Mouse (Mus musculus) hindbrain, embryonic 16.5 days (tissue): ENCODE results near the gene Hamp2. TPM values are rescaled to one million over a fixed set of nuclear protein-coding genes. Genes with fewer than 3 reads are reported as not detected.
"Not testable (repeated sequence)": the region's sequence is repeated elsewhere in the genome, so short reads cannot be mapped to it uniquely, and the experiment has no call there.

ENCODE experiments used
- ATAC-seq: fragments of 200-750 bp; cut with Nextera tagmentation; 2 replicates; pipeline ENCODE4 v1.8.0; 2017; ENCODE audit warnings: moderate TSS enrichment, moderate library complexity
- H3K27ac ChIP-seq: fragments of 300-500 bp; sonication (generic); 2 replicates; pipeline ENCODE4 v1.5.1; 2014; ENCODE audit warnings: low read depth, mild to moderate bottlenecking, control low read depth, low read length, moderate library complexity
- H3K27me3 ChIP-seq: fragments of 300-500 bp; sonication (generic); replicated peaks from 2 replicates; pipeline ENCODE4 v1.6.1; 2014; ENCODE audit warnings: low read length; ENCODE audit not compliant: control insufficient read depth, insufficient read depth
- H3K36me3 ChIP-seq: fragments of 300-500 bp; sonication (generic); 2 replicates; pipeline ENCODE4 v1.6.1; 2014; ENCODE audit warnings: mild to moderate bottlenecking, low read length, moderate library complexity, mixed read lengths; ENCODE audit not compliant: control insufficient read depth, insufficient read depth
- H3K4me1 ChIP-seq: fragments of 300-500 bp; sonication (generic); 2 replicates; pipeline ENCODE4 v1.6.1; 2014; ENCODE audit warnings: low read depth, low read length; ENCODE audit not compliant: control insufficient read depth, insufficient read depth
- H3K4me2 ChIP-seq: fragments of 300-500 bp; sonication (generic); 2 replicates; pipeline ENCODE4 v1.6.1; 2014; ENCODE audit warnings: mild to moderate bottlenecking, low read length, control low read depth, moderate library complexity
- H3K4me3 ChIP-seq: fragments of 300-500 bp; sonication (generic); 2 replicates; pipeline ENCODE4 v1.5.1; 2014; ENCODE audit warnings: mild to moderate bottlenecking, low read length, control low read depth, moderate library complexity
- H3K9ac ChIP-seq: fragments of 300-500 bp; sonication (generic); 2 replicates; pipeline ENCODE4 v1.6.1; 2014; ENCODE audit warnings: low read depth, mild to moderate bottlenecking, control low read depth, low read length, moderate library complexity
- H3K9me3 ChIP-seq: fragments of 300-500 bp; sonication (generic); 2 replicates; pipeline ENCODE4 v1.6.1; 2014; ENCODE audit warnings: mild to moderate bottlenecking, low read length, moderate library complexity; ENCODE audit not compliant: control insufficient read depth
- WGBS: fragments of 180-500 bp; shearing (Covaris S2); extraction: QIAGEN DNeasy Blood & Tissue Kit; methylation state at CpG from one replicate; pipeline ENCODE4 v1.1.7; 2014; 5-methylcytosine and 5-hydroxymethylcytosine counted together
- polyA plus RNA-seq: library from polyadenylated mRNA; unstranded; fragments of >200 nt; fragmentation: Nextera tagmentation; extraction: Ambion mirVana; gene quantifications from 2 replicates; pipeline ENCODE4 v1.2.1, GENCODE M21; 2015

Hamp2 gene
- polyA plus RNA-seq, 1 experiment from 2014 or later = 0.44 TPM

DNA sequence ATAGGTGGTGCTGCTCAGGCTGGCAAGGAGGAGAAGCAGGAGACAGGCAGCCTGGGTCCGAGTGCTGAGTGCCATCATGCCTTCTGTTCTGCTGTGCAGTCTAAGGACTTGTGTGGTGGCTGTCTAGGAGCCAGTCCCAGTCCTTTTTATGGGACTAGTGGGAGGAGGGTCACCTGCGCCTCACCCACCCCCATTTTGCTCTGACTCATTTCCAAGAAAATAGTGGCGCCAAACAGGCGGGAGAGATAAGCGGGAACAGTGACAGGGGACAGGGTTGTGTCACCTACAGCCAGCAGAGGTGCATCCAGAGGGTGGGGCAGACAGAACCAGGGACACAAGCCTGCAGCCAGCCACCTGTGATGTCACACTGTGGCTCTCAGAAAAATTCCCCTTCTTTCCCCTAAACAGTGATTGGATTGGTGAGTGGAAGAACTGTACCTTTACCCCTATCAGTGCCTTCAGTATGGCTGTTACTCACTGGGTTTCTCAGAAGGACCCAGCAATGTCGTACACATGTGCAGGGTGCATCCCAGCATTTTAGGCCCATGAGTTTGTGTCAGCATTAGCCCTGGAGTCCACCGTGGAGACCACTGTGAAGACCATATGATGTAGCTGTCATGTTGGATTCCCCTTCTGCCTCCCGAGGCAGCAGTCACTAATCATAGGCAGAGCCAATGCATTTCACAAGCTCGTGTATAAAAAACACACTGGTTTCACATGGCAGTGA, 19.6 kb upstream of the Hamp2 start, which contains the start of gene Hamp:
Gene Hamp, minus strand, starts transcription at position 124 of the 727 bp plus-strand sequence.
- no peaks in the 10 kb centered on the region for H3K4me1 ChIP-seq
- no peak within 1 kb of the TSS for H3K27ac ChIP-seq
- H3K4me3 ChIP-seq = no peak within 1 kb of the TSS
- 70% methylated on average over 9 of the region's 9 CpGs for WGBS
- ATAC-seq = peak; percentile 27; the same call in 1 of the 2 replicates
- peaks cover 6% of the 10 kb centered on the region; the same call in 1 of the 2 replicates for H3K36me3 ChIP-seq
- H3K9me3 ChIP-seq = no peaks in the 10 kb centered on the region
- H3K27me3 ChIP-seq = no peaks in the 10 kb centered on the region
- no peak within 1 kb of the TSS for H3K4me2 ChIP-seq
- H3K9ac ChIP-seq = no peak within 1 kb of the TSS

DNA sequence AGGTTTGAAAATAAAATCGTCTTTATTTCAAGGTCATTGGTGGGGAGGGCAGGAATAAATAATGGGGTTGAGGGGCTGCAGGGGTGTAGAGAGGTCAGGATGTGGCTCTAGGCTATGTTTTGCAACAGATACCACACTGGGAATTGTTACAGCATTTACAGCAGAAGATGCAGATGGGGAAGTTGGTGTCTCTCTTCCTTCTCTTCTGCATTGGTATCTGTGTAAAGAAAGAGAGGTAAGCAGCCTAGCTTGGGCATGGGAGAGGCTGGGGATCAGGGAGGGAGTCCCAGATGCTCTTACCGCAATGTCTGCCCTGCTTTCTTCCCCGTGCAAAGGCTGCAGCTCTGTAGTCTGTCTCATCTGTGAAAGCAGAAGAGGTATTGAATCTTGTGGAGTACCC, 17.9 kb upstream of the Hamp2 start:
- H3K9ac ChIP-seq, ATAC-seq, H3K27ac ChIP-seq, H3K4me2 ChIP-seq, H3K9me3 ChIP-seq, H3K27me3 ChIP-seq, H3K4me1 ChIP-seq, H3K4me3 ChIP-seq, H3K36me3 ChIP-seq: not testable (repeated sequence)
- WGBS = 54% methylated on average over 3 of the region's 3 CpGs

DNA sequence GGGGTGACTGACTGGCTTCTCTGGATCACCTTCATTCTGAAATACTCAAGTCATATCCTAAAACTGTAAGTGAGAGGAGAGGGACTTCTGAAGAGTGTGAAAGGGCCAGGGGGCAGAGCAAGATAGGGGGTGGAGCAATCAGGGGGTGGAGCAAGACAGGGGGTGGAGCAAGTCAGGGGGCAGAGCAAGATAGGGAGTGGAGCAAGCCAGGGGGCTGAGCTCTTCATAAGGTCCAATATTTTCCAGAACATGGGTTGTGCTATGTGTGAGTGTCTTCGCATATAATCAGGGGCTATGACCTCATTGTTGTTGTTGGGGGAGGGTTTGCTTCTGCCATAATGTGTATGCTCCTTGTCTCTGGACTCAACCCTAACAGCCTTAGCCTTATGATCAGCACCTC, 15.6 kb upstream of the Hamp2 start:
- H3K27ac ChIP-seq, H3K9me3 ChIP-seq, H3K36me3 ChIP-seq, ATAC-seq, H3K4me3 ChIP-seq, H3K9ac ChIP-seq, H3K4me2 ChIP-seq, H3K4me1 ChIP-seq, H3K27me3 ChIP-seq: not testable (repeated sequence)
- 93% methylated on average over 1 of the region's 1 CpGs for WGBS

DNA sequence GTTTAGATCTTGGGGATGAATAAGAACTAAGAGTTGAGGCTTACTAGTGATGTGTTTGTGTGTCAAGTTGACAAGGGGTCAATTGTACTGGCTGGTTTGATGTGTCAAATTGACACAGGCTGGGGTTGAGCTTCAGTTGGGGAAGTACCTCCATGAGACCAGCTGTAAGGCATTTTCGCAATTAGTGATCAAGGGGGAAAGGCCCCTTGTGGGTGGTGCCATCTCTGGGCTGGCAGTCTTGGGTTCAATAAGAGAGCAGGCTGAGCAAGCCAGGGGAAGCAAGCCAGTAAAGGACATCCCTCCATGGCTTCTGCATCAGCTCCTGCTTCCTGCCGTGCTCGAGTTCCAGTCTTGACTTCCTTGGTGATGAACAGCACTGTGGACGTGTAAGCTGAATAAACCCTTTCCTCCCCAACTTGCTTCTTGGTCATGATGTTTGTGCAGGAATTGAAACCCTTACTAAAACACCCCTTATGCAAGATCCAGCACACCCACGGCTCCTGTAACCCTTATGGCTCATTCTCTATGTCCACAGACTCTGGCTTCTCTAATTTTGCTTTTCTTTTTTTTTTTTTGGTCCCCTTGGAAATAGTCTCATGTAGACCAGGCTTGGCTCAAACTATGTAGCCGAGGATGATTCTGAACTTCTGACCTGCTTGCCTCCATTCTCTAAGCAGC, 11.1 kb upstream of the Hamp2 start:
- 82% methylated on average over 6 of the region's 6 CpGs for WGBS

DNA sequence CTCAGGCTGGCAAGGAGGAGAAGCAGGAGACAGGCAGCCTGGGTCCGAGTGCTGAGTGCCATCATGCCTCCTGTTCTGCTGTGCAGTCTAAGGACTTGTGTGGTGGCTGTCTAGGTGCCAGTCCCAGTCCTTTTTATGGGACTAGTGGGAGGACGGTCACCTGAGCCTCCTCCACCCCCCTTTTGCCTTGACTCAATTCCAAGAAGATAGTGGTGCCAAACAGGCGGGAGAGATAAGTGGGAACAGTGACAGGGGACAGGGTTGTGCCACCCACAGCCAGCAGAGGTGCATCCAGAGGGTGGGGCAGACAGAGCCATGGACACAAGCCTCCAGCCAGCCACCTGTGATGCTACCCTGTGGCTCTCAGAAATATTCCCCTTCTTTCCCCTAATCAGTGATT, 410 bp downstream of the Hamp2 start:
- ATAC-seq = no peak
- 69% methylated on average over 3 of the region's 3 CpGs for WGBS

More for the DNA sequence above, 11.1 kb upstream of the Hamp2 start:
- not testable (repeated sequence) for H3K27ac ChIP-seq, H3K9ac ChIP-seq, H3K4me2 ChIP-seq, H3K27me3 ChIP-seq, H3K4me1 ChIP-seq, ATAC-seq, H3K4me3 ChIP-seq, H3K9me3 ChIP-seq, H3K36me3 ChIP-seq

DNA sequence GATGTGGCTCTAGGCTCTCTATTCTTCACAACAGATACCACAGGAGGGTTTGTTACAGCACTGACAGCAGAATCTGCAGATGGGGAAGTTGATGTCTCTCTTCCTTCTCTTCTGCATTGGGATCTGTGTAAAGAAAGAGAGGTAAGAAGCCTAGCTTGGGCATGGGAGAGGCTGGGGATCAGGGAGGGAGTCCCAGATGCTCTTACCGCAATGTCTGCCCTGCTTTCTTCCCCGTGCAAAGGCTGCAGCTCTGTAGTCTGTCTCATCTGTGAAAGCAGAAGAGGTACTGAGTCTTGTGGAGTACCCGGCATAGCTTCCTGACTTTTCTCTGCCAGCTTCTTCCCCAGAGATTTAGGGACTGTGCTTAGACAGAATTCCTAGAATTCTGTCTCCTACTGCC, 2.0 kb downstream of the Hamp2 start:
- H3K4me1 ChIP-seq, ATAC-seq: not testable (repeated sequence)
- 59% methylated on average over 3 of the region's 3 CpGs for WGBS

More for the DNA sequence above, 410 bp downstream of the Hamp2 start:
- no peaks in the 10 kb centered on the region for H3K36me3 ChIP-seq
- no peak overlapping the region for H3K4me2 ChIP-seq
- no peaks in the 10 kb centered on the region for H3K27me3 ChIP-seq
- no peak overlapping the region for H3K4me3 ChIP-seq
- no peak overlapping the region for H3K9ac ChIP-seq
- H3K9me3 ChIP-seq = no peaks in the 10 kb centered on the region
- no peak overlapping the region for H3K27ac ChIP-seq
- no peaks in the 10 kb centered on the region for H3K4me1 ChIP-seq

DNA sequence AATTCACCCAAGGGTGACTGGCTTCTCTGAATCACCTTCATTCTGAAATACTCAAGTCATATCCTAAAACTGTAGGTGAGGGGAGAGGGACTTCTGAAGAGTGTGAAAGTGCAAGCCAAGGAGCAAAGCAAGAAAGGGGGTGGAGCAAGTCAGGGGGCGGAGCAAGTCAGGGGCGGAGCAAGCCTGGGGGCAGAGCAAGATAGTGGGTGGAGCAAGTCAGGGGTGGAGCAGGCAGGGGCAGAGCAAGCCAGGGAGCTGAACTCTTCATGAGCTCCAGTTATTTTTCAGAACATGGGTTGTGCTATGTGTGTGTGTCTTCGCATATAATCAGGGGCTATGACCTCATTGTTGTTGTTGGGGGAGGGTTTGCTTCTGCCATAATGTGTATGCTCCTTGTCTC, 4.3 kb downstream of the Hamp2 start:
- no peak overlapping the region for H3K4me2 ChIP-seq
- WGBS = 57% methylated on average over 3 of the region's 3 CpGs
- no peak for ATAC-seq

More for the DNA sequence above, 2.0 kb downstream of the Hamp2 start:
- not testable (repeated sequence) for H3K27ac ChIP-seq, H3K27me3 ChIP-seq, H3K9ac ChIP-seq, H3K36me3 ChIP-seq, H3K4me2 ChIP-seq, H3K9me3 ChIP-seq, H3K4me3 ChIP-seq

DNA sequence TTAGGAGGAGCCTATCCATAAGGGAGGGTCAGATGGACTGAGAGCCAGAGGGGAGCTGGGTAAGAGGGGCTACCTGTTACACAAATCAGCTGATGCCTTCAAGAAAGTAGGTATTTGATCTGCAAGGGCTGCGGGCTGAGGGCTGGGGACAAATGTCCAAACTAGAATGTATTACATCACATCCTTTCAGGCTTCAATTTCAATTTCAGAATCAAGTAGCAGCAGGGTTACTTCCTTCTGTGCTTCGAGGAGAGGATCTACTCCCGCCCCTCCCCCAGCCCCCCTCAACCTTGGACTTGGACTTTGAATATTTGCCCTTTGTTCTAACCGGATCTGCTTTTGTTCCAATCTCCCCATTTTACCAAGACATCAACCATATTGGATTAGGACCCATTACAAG, 7.3 kb downstream of the Hamp2 start:
- H3K4me2 ChIP-seq = no peak overlapping the region
- H3K27me3 ChIP-seq = no peaks in the 10 kb centered on the region
- H3K27ac ChIP-seq = no peak overlapping the region
- H3K36me3 ChIP-seq = no peaks in the 10 kb centered on the region
- no peaks in the 10 kb centered on the region for H3K4me1 ChIP-seq
- 54% methylated on average over 4 of the region's 4 CpGs for WGBS
- no peak for ATAC-seq
- H3K9ac ChIP-seq = no peak overlapping the region
- no peaks in the 10 kb centered on the region for H3K9me3 ChIP-seq
- H3K4me3 ChIP-seq = no peak overlapping the region

More for the DNA sequence above, 4.3 kb downstream of the Hamp2 start:
- H3K27ac ChIP-seq = no peak overlapping the region
- no peak overlapping the region for H3K9ac ChIP-seq
- no peaks in the 10 kb centered on the region for H3K27me3 ChIP-seq
- no peaks in the 10 kb centered on the region for H3K4me1 ChIP-seq
- H3K4me3 ChIP-seq = no peak overlapping the region
- H3K36me3 ChIP-seq = no peaks in the 10 kb centered on the region
- H3K9me3 ChIP-seq = no peaks in the 10 kb centered on the region

DNA sequence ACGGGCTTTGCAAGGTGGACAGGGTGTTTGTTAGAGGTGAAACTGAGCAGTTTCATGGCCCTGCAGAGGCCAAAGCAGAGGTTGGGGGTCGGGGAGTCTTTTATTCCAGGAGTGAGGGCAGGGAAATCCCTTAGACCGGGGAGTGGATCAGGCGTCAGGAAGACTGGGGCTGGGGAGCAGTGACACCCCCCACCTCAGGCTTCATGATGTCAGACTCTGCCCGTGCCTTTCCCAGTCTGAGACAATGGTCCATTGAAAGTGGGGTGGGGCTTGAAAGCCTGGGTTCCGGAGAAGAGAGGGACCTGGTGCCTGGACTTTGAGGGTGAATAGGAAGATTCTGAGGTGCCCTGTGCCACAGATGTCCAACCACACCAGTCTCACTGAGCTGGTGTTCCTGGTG, 7.8 kb downstream of the Hamp2 start:
- Histone ChIP-seq H3K9me3 (no peaks in the 10 kb centered on the region), H3K4me3 (no peak overlapping the region), H3K36me3 (no peaks in the 10 kb centered on the region), H3K27me3 (no peaks in the 10 kb centered on the region), H3K27ac (no peak overlapping the region), H3K4me2 (no peak overlapping the region), H3K9ac (no peak overlapping the region), H3K4me1 (no peaks in the 10 kb centered on the region)
- WGBS = 32% methylated on average over 6 of the region's 6 CpGs
- no peak for ATAC-seq
